Mouse (Mus musculus): ENCODE results near the gene Hsph1. TPM values are rescaled to one million over a fixed set of nuclear protein-coding genes. Genes with fewer than 3 reads are reported as not detected.
A peak's percentile ranks its signal among the peaks of the same experiment; 100 is the strongest.

Hsph1 gene
- polyA plus RNA-seq, 1 experiment from 2014 or later = 95.4 TPM

- Histone ChIP-seq H3K36me3 (no peaks in the 10 kb centered on the region), H3K27ac (no peak overlapping the region), H3K4me3 (no peak overlapping the region), H3K4me1 (replicated peaks) (0 out of 2 replicates have a peak, but pooled peaks cover 10% of the 10 kb centered on the region), H3K9me3 (peaks cover 5% of the 10 kb centered on the region; the same call in 1 of the 2 replicates), H3K27me3 (ENCODE audit: insufficient read depth, poor library complexity, severe bottlenecking) (no peaks in the 10 kb centered on the region)
- DNase-seq (ENCODE audit: low spot score) = no peak
- WGBS = 59% methylated on average over 3 of the region's 3 CpGs
These were observed 21.8 kb upstream of the Hsph1 start for GRCm38 (mm10) chr5:149658022-149658421.

DNA sequence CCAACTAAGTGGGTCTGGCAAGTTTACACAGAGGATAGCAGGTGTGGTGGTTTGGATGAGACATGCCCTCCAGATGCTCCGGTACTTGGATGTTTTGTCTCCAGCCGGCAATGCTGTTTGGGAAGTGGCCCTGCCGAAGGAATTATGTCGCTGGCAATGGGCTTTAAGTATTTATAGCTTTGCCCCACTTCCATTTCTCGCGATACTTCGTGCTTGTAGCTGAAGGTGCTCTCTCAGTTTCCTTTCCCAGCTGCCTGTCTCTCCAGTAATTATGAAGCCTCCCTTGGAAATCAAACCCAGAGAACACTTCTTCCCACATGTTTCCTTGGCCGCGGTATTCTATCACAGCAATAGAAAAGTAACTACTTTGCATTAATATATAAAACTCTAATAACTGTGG lies 19.5 kb upstream of the Hsph1 start:
- H3K27me3 ChIP-seq (ENCODE audit: insufficient read depth, poor library complexity, severe bottlenecking) = no peaks in the 10 kb centered on the region

DNA sequence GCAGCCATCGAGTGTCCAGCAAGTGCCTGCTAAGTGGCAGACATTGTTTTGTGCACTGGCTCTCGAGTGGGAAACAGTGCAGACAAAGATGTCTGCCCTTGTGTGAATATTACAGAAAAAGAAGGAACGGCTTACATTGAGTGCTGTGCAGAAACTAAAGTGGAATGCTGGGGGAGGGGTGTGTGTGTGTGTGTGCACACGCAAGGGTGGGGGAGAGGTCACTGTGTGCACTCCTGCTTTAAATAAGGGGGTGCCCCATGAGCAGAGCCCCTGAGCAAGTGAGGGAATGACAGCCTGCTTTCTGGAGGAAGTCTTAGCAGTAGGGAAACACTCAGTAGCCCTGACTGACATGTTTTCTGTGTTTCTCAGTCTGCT lies 14.0 kb upstream of the Hsph1 start:
- WGBS = 73% methylated on average over 4 of the region's 4 CpGs
- no peak for DNase-seq (ENCODE audit: low spot score)
- Histone ChIP-seq H3K4me3 (no peak overlapping the region), H3K4me1 (replicated peaks) (peaks cover 8% of the 10 kb centered on the region), H3K36me3 (no peaks in the 10 kb centered on the region), H3K27me3 (ENCODE audit: insufficient read depth, poor library complexity, severe bottlenecking) (no peaks in the 10 kb centered on the region), H3K9me3 (no peaks in the 10 kb centered on the region), H3K27ac (peak overlapping the region; percentile 66)

More for the DNA sequence above, 19.5 kb upstream of the Hsph1 start:
- WGBS = 94% methylated on average over 9 of the region's 9 CpGs
- Histone ChIP-seq H3K4me3 (no peak overlapping the region), H3K36me3 (no peaks in the 10 kb centered on the region), H3K4me1 (replicated peaks) (0 out of 2 replicates have a peak, but pooled peaks cover 10% of the 10 kb centered on the region), H3K9me3 (no peaks in the 10 kb centered on the region), H3K27ac (no peak overlapping the region)
- DNase-seq (ENCODE audit: low spot score) = no peak

GRCm38 (mm10) chr5:149649499-149650178 lies 13.5 kb upstream of the Hsph1 start:
- H3K4me1 ChIP-seq (replicated peaks) = peaks cover 8% of the 10 kb centered on the region
- H3K4me3 ChIP-seq = no peak overlapping the region
- no peaks in the 10 kb centered on the region for H3K27me3 ChIP-seq (ENCODE audit: insufficient read depth, poor library complexity, severe bottlenecking)
- DNase-seq (ENCODE audit: low spot score) = no peak
- WGBS = 85% methylated on average over 14 of the region's 14 CpGs
- no peaks in the 10 kb centered on the region for H3K36me3 ChIP-seq
- H3K9me3 ChIP-seq = no peaks in the 10 kb centered on the region
- peak overlapping the region; percentile 66 for H3K27ac ChIP-seq

- Histone ChIP-seq H3K9me3 (no peaks in the 10 kb centered on the region), H3K4me3 (no peak overlapping the region), H3K36me3 (no peaks in the 10 kb centered on the region), H3K27ac (no peak overlapping the region), H3K27me3 (ENCODE audit: insufficient read depth, poor library complexity, severe bottlenecking) (no peaks in the 10 kb centered on the region), H3K4me1 (replicated peaks) (peaks cover 8% of the 10 kb centered on the region)
- WGBS = 73% methylated on average over 6 of the region's 6 CpGs
- no peak for DNase-seq (ENCODE audit: low spot score)
These were observed 12.8 kb upstream of the Hsph1 start for GRCm38 (mm10) chr5:149648895-149649406.

- peak overlapping the region; percentile 8; the same call in 1 of the 2 replicates for H3K27ac ChIP-seq
- no peaks in the 10 kb centered on the region for H3K9me3 ChIP-seq
- WGBS = 78% methylated on average over 4 of the region's 4 CpGs
- no peaks in the 10 kb centered on the region for H3K27me3 ChIP-seq (ENCODE audit: insufficient read depth, poor library complexity, severe bottlenecking)
- no peaks in the 10 kb centered on the region for H3K36me3 ChIP-seq
- H3K4me3 ChIP-seq = no peak overlapping the region
- peaks cover 8% of the 10 kb centered on the region for H3K4me1 ChIP-seq (replicated peaks)
- no peak for DNase-seq (ENCODE audit: low spot score)
These were observed 12.0 kb upstream of the Hsph1 start for GRCm38 (mm10) chr5:149648196-149648595.

DNA sequence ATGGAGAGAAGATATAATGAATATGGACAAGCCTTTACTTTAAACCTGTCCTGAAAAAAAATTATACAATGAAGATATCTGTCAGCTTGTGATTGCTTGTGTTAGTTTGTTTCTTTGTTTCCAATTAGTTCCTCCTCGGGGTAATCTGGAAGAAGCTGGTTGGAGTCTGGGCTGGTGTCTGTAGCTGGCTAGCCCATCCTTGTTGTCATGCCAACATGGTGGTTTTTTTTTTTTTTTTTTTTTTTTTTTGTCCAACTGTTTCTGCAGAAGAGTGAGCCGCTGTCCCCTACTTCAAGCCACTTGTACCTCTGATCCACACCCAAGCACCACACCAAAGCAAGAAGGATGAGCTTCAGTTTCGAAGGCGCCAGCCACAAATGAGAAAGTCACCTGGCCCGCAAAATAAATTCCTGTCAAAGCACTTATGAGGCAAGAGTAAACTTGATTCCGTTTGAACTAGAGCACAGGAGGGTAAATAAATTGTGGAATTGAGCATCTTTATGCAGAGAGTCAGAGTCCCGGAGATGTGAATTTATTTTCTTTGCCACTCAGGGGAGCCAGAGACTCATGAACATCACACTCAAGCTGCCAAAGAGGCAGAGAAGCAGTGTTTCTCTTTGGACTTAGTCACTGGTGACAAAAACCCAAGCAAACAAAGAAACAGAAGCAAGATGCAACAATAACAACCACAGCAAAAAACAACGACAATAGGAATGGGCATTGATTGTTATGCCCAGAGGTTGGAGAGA lies 11.4 kb upstream of the Hsph1 start:
- no peaks in the 10 kb centered on the region for H3K36me3 ChIP-seq
- no peak overlapping the region for H3K4me3 ChIP-seq
- peaks cover 8% of the 10 kb centered on the region for H3K4me1 ChIP-seq (replicated peaks)
- no peaks in the 10 kb centered on the region for H3K9me3 ChIP-seq
- H3K27me3 ChIP-seq (ENCODE audit: insufficient read depth, poor library complexity, severe bottlenecking) = no peaks in the 10 kb centered on the region
- peak overlapping the region; percentile 8; the same call in 1 of the 2 replicates for H3K27ac ChIP-seq
- DNase-seq (ENCODE audit: low spot score) = no peak
- WGBS = 68% methylated on average over 8 of the region's 8 CpGs

- no peak for DNase-seq (ENCODE audit: low spot score)
- Histone ChIP-seq H3K27me3 (ENCODE audit: insufficient read depth, poor library complexity, severe bottlenecking) (no peaks in the 10 kb centered on the region), H3K27ac (no peak overlapping the region), H3K4me1 (replicated peaks) (peaks cover 5% of the 10 kb centered on the region; the same call in 1 of the 2 replicates), H3K9me3 (no peaks in the 10 kb centered on the region), H3K4me3 (no peak overlapping the region), H3K36me3 (no peaks in the 10 kb centered on the region)
- WGBS = 81% methylated on average over 11 of the region's 11 CpGs
These were observed 6.8 kb upstream of the Hsph1 start for GRCm38 (mm10) chr5:149642783-149643509.

DNA sequence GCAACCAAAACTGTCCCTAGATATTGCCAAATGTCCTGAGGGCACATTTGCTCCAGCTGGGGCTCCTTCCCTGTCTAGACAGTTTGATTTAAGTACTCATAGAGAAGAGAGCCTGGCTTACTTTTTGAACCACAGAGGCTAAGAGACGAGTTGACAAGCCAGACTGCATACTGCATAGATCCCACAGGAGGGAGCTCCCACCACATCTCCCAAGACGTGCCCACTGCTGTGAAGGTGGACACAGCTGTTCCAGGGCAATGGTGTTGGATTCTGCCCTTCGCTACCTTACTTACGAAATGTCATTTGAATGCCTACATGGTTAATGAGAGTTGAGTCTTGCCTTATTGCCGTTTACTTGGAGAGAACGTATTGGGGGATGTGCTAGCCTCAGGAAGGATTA lies 6.2 kb upstream of the Hsph1 start:
- no peak for DNase-seq (ENCODE audit: low spot score)
- Histone ChIP-seq H3K36me3 (no peaks in the 10 kb centered on the region), H3K4me3 (no peak overlapping the region), H3K27ac (no peak overlapping the region), H3K9me3 (no peaks in the 10 kb centered on the region), H3K4me1 (replicated peaks) (peaks cover 5% of the 10 kb centered on the region), H3K27me3 (ENCODE audit: insufficient read depth, poor library complexity, severe bottlenecking) (no peaks in the 10 kb centered on the region)
- WGBS = 63% methylated on average over 6 of the region's 6 CpGs

- WGBS = 92% methylated on average over 8 of the region's 8 CpGs
These were observed 5.2 kb upstream of the Hsph1 start for GRCm38 (mm10) chr5:149641277-149641892.

DNA sequence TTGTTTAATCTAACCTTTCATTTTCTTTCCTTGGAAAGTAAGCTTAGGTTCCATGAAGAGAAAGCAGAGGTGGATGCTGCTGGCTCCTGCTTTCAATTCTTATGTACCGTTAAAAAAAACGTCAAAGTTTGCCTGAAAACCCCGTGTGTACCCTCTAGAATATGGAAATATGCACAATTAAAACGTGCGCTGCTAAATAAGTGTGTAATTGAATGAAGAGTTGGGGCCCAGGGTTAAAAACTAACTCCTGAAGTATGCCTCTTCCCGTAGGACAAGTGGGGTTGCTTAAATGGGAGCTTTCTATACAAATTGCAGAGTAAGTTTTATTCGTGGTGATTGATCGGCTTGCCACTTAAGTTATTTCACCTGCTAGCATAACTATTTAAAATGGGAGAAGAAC lies 1.1 kb upstream of the Hsph1 start:
- Histone ChIP-seq H3K36me3 (peaks cover 22% of the 10 kb centered on the region), H3K27me3 (ENCODE audit: insufficient read depth, poor library complexity, severe bottlenecking) (no peaks in the 10 kb centered on the region), H3K9me3 (no peaks in the 10 kb centered on the region), H3K27ac (peak overlapping the region; percentile 92), H3K4me3 (peak overlapping the region; percentile 76), H3K4me1 (replicated peaks) (peaks cover 33% of the 10 kb centered on the region)
- DNase-seq (ENCODE audit: low spot score) = no peak
- 70% methylated on average over 8 of the region's 8 CpGs for WGBS

More at GRCm38 (mm10) chr5:149641277-149641892, 5.2 kb upstream of the Hsph1 start:
- Histone ChIP-seq H3K4me3 (no peak overlapping the region), H3K27me3 (ENCODE audit: insufficient read depth, poor library complexity, severe bottlenecking) (no peaks in the 10 kb centered on the region), H3K27ac (no peak overlapping the region), H3K9me3 (no peaks in the 10 kb centered on the region), H3K36me3 (no peaks in the 10 kb centered on the region), H3K4me1 (replicated peaks) (peaks cover 8% of the 10 kb centered on the region)
- DNase-seq (ENCODE audit: low spot score) = no peak

DNA sequence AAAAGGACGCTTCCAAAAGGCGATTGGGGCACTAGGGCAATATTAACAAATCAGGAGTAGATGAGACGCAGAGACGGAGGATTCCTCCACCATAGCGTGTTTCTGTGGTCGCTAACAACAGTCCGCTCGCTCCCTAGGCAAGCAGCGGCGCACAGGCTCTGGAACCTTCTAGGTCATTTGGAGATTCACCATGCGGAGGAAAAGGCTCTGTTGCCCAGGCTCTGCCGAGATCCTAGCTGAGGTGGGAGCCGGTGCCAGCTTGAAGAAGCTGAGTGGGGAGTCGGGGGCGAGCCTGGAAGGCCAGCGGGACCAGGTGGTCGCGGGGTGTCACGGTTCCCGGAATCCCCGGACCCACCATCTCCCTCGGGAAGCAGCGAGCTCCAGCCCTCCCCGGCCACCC lies 620 bp downstream of the Hsph1 start:
- WGBS = 1% methylated on average over 24 of the region's 24 CpGs
- peak overlapping the region; percentile 92 for H3K27ac ChIP-seq
- DNase-seq (ENCODE audit: low spot score) = no peak
- no peaks in the 10 kb centered on the region for H3K27me3 ChIP-seq (ENCODE audit: insufficient read depth, poor library complexity, severe bottlenecking)
- H3K36me3 ChIP-seq = peaks cover 40% of the 10 kb centered on the region
- H3K9me3 ChIP-seq = no peaks in the 10 kb centered on the region
- H3K4me3 ChIP-seq = peak overlapping the region; percentile 76
- H3K4me1 ChIP-seq (replicated peaks) = peaks cover 31% of the 10 kb centered on the region

Measured in hindbrain, embryonic 10.5 days (tissue).